Mouse (Mus musculus) lung, embryonic 14.5 days (tissue): ENCODE measurements at regions not wholly inside any gene's neighbourhood (a gene's known extent, or its start where the extent isn't known, plus 50 kb on each side); places are given as distances from the start of the nearest gene placed in this dataset.
A peak's percentile ranks its signal among the peaks of the same experiment; 100 is the strongest.

ENCODE experiments used
- ATAC-seq: fragments of 200-750 bp; cut with Nextera tagmentation; 2 replicates; pipeline ENCODE4 v1.8.0; 2017; ENCODE audit warnings: mild to moderate bottlenecking, moderate TSS enrichment, moderate library complexity; ENCODE audit not compliant: insufficient read depth
- DNase-seq: peaks from one replicate; pipeline ENCODE4 v3.0.0-alpha.2; 2015
- H3K27ac ChIP-seq: fragments of 300-500 bp; sonication (generic); 2 replicates; pipeline ENCODE4 v1.5.1; 2014; ENCODE audit warnings: low read depth, mild to moderate bottlenecking, moderate library complexity
- H3K27me3 ChIP-seq: fragments of 300-500 bp; sonication (generic); 2 replicates; pipeline ENCODE4 v1.6.1; 2014; ENCODE audit warnings: low read length, control low read depth; ENCODE audit not compliant: insufficient read depth
- H3K36me3 ChIP-seq: fragments of 300-500 bp; sonication (generic); 2 replicates; pipeline ENCODE4 v1.6.1; 2014; ENCODE audit warnings: control low read depth; ENCODE audit not compliant: insufficient read depth
- H3K4me1 ChIP-seq: fragments of 300-500 bp; sonication (generic); 2 replicates; pipeline ENCODE4 v1.6.1; 2014; ENCODE audit warnings: antibody characterized with exemption, control low read depth; ENCODE audit not compliant: insufficient read depth
- H3K4me2 ChIP-seq: fragments of 300-500 bp; sonication (generic); 2 replicates; pipeline ENCODE4 v1.6.1; 2014; ENCODE audit warnings: mild to moderate bottlenecking
- H3K4me3 ChIP-seq: fragments of 300-500 bp; sonication (generic); 2 replicates; pipeline ENCODE4 v1.5.1; 2014; ENCODE audit warnings: low read depth, low read length
- H3K9ac ChIP-seq: fragments of 300-500 bp; sonication (generic); 2 replicates; pipeline ENCODE4 v1.6.1; 2014
- H3K9me3 ChIP-seq: fragments of 300-500 bp; sonication (generic); 2 replicates; pipeline ENCODE4 v1.6.1; 2016; ENCODE audit warnings: low read depth, low read length, control low read depth
- CTCF ChIP-seq: IDR thresholded peaks from 2 replicates; pipeline ENCODE4 v1.5.1; 2016; ENCODE audit warnings: antibody characterized with exemption, low read depth
- WGBS: fragments of 180-500 bp; shearing (Covaris S2); extraction: QIAGEN DNeasy Blood & Tissue Kit; methylation state at CpG from one replicate; pipeline ENCODE4 v1.1.7; 2014; 5-methylcytosine and 5-hydroxymethylcytosine counted together

GRCm38 (mm10) chr13:113536306-113536705 lies 82.1 kb downstream of the Snx18 start:
- H3K4me3 ChIP-seq, result no peak overlapping the region
- H3K9me3 ChIP-seq, result no peaks in the 10 kb centered on the region
- H3K9ac ChIP-seq, result no peak overlapping the region
- H3K27me3 ChIP-seq, result no peaks in the 10 kb centered on the region
- DNase-seq (no peak), ATAC-seq (no peak)
- H3K4me1 ChIP-seq, result no peaks in the 10 kb centered on the region
- H3K4me2 ChIP-seq, result no peak overlapping the region
- TF ChIP-seq CTCF, result no peak
- no peak overlapping the region for H3K27ac ChIP-seq
- no peaks in the 10 kb centered on the region for H3K36me3 ChIP-seq
- WGBS, result 90% methylated on average over 4 of the region's 4 CpGs

- H3K36me3 ChIP-seq, result no peaks in the 10 kb centered on the region
- H3K4me2 ChIP-seq, result no peak overlapping the region
- H3K4me1 ChIP-seq, result no peaks in the 10 kb centered on the region
- no peak overlapping the region for H3K4me3 ChIP-seq
- 75% methylated on average over 8 of the region's 8 CpGs for WGBS
- no peak overlapping the region for H3K9ac ChIP-seq
- no peak for TF ChIP-seq CTCF
- no peak for DNase-seq
- no peak for ATAC-seq
- no peaks in the 10 kb centered on the region for H3K27me3 ChIP-seq
- H3K27ac ChIP-seq, result no peak overlapping the region
- H3K9me3 ChIP-seq, result no peaks in the 10 kb centered on the region
These were observed 83.5 kb downstream of the Snx18 start for GRCm38 (mm10) chr13:113534664-113535455.

DNA sequence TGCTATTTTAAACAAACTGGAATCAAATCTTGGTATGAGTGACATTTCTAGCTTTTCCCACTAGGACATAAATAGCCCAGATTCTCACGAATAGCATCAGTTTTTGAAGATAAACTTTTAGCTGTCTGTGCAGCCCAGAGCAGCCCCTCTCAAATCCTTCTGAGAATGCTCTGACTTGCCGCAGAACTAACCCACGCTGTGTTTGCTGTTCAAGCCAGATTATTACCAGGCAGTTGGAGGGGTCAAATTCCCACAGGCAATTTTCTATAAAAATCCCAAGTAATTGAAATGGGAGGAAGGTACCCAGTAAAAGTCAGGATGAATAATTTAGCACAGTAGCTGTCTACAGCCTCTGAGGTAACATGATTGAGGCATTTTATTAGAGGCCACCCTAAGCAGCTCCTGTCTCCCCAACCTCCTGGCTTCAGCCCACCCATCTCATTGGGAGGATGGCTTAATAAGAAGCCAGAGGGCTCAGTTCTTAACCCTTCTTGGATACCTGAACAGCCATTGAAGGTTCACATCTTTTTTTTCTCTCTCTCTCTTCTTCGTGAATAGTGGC lies 84.4 kb downstream of the Snx18 start:
- no peak for TF ChIP-seq CTCF
- Histone ChIP-seq H3K27ac (peak overlapping the region; percentile 12; the same call in 1 of the 2 replicates), H3K9ac (no peak overlapping the region), H3K27me3 (no peaks in the 10 kb centered on the region), H3K36me3 (no peaks in the 10 kb centered on the region), H3K4me3 (no peak overlapping the region), H3K4me1 (no peaks in the 10 kb centered on the region), H3K4me2 (no peak overlapping the region), H3K9me3 (no peaks in the 10 kb centered on the region)
- DNase-seq (no peak), ATAC-seq (no peak)
- 48% methylated on average over 4 of the region's 4 CpGs for WGBS

DNA sequence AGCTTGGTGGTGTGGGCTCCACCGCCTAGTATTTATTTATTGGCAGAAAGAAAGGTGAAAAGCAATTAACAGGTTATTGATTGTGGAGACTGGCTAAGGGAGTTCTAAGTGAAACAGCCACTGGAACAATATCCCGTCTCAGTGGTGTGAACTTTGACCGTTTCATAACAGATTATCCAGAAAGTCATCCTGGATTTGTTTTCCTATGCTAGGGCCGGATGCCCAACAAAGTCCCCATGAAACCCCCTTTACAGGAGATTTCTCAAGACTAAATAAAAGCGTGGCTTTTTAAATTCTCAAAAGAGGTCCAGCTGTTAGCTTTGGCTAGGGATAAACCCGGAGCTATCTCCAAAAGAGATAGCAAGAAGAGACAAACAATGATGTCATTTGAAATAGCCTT lies 91.4 kb downstream of the Snx18 start:
- no peaks in the 10 kb centered on the region for H3K9me3 ChIP-seq
- no peak for ATAC-seq
- H3K27ac ChIP-seq, result no peak overlapping the region

DNA sequence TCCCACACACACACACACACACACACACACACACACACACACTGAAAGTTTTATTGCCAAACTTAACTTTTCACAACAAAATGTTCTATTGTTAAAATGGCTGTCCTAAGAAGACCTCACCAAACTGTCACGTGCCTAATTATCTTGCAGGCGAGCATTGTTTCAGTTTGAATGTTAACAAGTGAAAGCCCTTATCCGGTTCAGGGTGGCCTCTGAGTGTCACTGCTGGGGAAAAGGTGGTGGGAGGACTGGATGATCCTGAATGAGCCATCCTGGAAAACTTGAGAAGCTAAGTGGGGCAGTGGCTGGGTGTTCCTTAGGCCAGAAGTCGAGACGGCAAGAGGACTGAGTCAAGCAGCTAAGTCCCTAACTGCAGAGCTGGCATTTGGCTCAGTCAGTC lies 94.9 kb downstream of the Snx18 start:
- DNase-seq (no peak), ATAC-seq (no peak)
- no peaks in the 10 kb centered on the region for H3K9me3 ChIP-seq
- no peak overlapping the region for H3K4me3 ChIP-seq
- H3K27me3 ChIP-seq, result no peaks in the 10 kb centered on the region
- no peak overlapping the region for H3K9ac ChIP-seq
- H3K36me3 ChIP-seq, result no peaks in the 10 kb centered on the region
- no peaks in the 10 kb centered on the region for H3K4me1 ChIP-seq
- H3K4me2 ChIP-seq, result no peak overlapping the region
- 70% methylated on average over 5 of the region's 5 CpGs for WGBS
- no peak for TF ChIP-seq CTCF
- no peak overlapping the region for H3K27ac ChIP-seq

More for the DNA sequence above, 91.4 kb downstream of the Snx18 start:
- H3K4me1 ChIP-seq, result no peaks in the 10 kb centered on the region
- H3K36me3 ChIP-seq, result no peaks in the 10 kb centered on the region
- H3K9ac ChIP-seq, result no peak overlapping the region
- H3K4me2 ChIP-seq, result no peak overlapping the region
- H3K4me3 ChIP-seq, result no peak overlapping the region
- TF ChIP-seq CTCF, result no peak
- DNase-seq, result no peak
- WGBS, result 68% methylated on average over 6 of the region's 6 CpGs
- no peaks in the 10 kb centered on the region for H3K27me3 ChIP-seq

GRCm38 (mm10) chr13:113518144-113518543 lies 100.2 kb downstream of the Snx18 start:
- ATAC-seq (no peak), DNase-seq (no peak)
- H3K4me2 ChIP-seq, result no peak overlapping the region
- no peak overlapping the region for H3K27ac ChIP-seq
- 69% methylated on average over 6 of the region's 6 CpGs for WGBS
- no peak for TF ChIP-seq CTCF
- no peak overlapping the region for H3K4me3 ChIP-seq
- H3K4me1 ChIP-seq, result 0 out of 2 replicates have a peak, but pooled peaks cover 3% of the 10 kb centered on the region
- H3K9me3 ChIP-seq, result no peaks in the 10 kb centered on the region
- H3K27me3 ChIP-seq, result no peaks in the 10 kb centered on the region
- H3K36me3 ChIP-seq, result no peaks in the 10 kb centered on the region
- H3K9ac ChIP-seq, result no peak overlapping the region

DNA sequence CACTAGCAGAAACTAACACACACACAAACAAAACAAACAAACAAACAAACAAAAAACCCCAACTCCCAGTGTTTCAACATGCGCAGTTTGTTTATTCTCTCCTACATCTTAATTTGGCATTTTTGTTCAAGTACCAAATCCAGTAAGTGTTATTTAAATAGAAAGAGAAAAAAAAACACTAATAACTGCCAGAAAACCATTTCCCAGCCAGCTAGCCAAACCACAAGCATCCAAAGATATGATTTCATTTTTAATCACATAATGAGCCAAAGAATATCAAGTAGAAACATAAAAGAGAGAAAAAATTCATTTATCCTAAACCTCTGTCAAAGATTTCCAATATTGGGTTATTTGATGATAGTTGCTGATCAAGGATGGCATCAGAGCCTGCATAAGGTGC lies 102.3 kb downstream of the Snx18 start:
- Histone ChIP-seq H3K27me3 (no peaks in the 10 kb centered on the region), H3K36me3 (no peaks in the 10 kb centered on the region), H3K9ac (no peak overlapping the region), H3K4me1 (0 out of 2 replicates have a peak, but pooled peaks cover 3% of the 10 kb centered on the region), H3K27ac (no peak overlapping the region), H3K9me3 (no peaks in the 10 kb centered on the region), H3K4me2 (no peak overlapping the region), H3K4me3 (no peak overlapping the region)
- no peak for DNase-seq
- TF ChIP-seq CTCF, result no peak
- 81% methylated on average over 1 of the region's 1 CpGs for WGBS
- ATAC-seq, result no peak
